Mouse (Mus musculus): ENCODE measurements around the gene Svip.

Gene Svip

DNA sequence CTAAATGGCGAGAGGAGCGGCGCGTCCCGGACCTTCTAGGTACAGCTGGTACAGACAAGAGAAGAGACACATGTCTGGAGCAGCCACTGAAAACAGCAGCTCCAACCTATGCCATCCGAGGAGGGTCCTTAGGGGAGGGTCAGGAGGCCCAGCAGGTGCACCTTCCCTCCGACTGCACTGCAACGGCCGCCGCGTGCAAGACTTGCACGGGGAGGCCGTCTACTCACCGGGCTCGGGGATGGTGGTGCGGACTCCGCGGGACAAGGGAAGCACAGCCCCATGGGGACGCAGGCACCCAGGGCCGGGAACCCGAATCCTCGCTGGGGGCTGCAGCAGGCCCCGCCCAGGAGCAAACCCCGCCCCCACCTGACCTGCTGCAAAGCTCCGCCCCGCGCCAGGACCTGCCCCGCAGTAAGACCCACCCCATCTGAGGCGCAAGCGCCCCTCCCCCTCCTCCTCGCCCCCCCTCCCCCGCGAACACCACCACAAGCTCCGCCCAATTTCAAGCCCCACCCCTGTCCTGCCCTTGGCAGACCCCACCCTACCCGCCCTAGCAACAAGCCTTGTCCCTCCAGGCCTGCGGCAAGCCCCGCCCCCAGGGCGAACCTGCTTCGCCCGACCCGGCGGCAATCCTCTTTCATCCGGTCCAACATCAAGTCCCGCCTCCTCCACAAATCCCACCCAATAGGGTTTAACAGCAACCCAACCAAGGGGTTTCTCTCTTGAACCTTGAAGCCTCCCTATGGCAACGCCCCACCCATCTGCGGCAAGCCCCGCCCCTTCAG lies at the start of gene Svip:
Gene Svip, minus strand, starts transcription at position 508 of the 785 bp plus-strand sequence.
- peak; percentile 64 to 89 for DNase-seq (ENCODE audit: low spot score in 2 of 2)

DNA sequence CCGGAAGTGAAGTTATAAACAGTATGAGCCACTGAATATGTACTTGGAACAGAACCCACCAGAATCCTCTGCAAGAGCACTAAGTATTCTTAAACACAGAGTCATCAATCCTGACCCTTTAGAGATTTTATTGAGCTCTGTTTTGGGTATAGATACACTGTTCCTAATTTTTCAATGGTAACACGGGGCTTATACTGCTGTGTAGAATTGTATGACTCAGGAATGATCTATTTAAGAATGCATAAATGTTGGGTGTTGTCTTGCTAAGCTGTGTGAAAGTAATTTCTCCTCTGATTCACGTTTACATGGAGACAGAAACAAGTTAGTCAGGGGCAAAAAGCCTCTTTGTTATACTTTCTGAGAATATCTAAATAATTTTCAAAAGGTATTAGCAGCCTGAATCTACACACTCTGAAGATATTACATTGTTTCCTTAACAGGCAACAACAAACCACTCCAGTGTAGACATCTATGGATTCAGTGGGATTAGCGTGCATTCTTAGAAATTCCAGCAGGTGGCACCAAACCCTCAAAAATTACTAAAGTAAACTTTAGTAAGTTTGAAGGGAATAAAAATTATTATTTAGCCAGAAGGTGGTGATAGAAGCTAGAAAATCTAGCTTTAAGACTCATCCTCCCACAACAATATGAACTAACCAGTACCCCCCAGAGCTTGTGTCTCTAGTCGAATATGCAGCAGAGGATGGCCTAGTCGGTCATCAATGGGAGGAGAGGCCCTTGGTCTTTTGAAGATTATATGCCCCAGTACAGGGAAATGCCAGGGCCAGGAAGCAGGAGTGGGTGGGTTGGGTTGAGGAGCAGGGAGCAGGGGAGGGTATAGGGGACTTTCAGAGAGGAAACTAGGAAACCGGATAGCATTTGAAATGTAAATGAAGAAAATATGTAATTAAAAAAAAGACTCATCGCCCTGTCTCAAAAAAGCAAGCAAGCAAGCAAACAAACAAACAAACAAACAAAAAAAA lies 32.1 kb upstream of the Svip start:
- DNase-seq (ENCODE audit: low spot score in 2 of 2) = peak; percentile 27 to 50

DNA sequence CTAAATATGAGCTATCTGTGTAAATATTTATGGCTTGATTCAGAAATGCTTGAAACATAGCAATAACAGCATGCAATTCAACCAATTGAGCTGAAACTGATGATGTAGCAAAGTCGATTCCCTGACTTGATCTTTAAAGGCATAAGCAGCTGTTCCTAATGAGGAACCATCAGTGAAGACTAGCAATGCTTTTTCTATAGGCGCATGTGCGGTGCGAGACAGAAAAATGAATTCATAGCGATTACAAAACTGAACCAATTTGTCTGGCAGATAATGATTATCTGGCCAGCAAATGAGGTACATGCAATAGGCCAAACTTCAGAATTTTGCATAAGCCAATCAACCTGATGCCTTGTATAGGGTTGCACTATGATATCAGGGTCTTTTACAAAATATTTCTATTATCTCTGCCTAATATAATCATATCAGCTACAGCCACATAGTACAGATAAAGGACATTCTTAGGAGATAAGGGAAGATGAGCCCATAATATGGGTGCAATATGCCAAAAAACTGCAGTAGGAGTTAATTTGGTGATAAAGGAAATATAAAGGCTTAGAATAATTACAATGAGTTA lies 18.3 kb upstream of the Svip start:
- no peak for DNase-seq (ENCODE audit: low spot score in 2 of 2)

DNA sequence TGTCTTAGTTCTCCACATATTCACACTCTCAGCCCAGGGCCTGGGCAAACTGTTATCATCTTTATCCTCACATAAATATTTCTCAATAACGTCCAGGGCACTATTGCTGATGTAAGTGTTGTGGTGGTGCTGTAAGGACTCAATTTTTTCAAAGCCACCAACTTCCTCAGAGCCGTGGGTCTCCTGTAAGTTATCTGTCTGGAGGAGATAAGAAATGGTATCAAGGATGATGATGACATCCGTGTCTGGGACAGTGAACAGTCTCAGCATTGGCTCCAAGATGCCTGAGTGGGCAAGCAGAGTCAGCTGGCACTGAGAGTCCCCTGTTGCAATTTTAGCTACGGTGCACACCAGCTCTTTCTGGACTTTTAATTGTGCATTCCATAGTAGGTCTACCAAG lies 16.2 kb upstream of the Svip start:
- no peak for DNase-seq (ENCODE audit: low spot score in 2 of 2)

DNA sequence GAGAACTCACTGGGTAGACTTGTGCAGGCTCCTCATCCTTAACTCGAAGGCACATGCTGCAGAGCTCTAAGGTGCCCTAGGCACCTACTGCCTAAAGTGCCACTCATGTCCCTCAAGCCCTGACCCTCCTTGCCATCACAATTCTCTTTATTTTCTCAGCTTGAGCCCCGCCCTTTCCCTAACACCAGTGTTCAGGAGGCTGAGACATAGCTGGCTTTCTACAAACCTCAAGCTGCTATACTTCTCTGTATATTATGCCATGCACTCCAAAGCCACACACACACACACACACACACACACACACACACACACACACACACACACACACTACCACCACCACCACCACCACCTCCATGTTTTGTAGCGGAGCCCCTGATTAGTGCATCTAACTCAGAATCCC lies 9.8 kb upstream of the Svip start, which contains the start of gene 1700015G11Rik:
Gene 1700015G11Rik, minus strand, starts transcription at position 101 of the 400 bp plus-strand sequence.
- no peak for DNase-seq (ENCODE audit: low spot score in 2 of 2)

DNA sequence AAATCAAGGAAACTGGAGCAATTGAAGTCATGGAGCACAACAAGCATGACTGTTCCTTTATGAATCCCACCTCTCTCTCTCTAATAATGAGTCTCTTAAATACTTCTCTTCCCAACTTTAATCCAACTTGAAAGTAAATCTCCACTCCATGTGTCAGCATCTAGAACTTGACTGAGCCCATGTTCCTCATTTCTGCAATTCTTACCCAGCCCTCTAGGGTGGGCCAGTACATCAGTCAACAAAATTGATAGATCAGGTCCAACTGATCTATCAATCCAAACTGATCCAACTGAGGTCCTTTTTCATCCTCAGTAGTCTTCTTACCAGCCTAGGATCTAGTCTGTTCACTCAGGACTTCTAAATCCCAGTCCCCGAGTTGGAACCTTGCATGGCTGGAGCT lies 9.4 kb upstream of the Svip start:
- no peak for DNase-seq (ENCODE audit: low spot score in 2 of 2)

DNA sequence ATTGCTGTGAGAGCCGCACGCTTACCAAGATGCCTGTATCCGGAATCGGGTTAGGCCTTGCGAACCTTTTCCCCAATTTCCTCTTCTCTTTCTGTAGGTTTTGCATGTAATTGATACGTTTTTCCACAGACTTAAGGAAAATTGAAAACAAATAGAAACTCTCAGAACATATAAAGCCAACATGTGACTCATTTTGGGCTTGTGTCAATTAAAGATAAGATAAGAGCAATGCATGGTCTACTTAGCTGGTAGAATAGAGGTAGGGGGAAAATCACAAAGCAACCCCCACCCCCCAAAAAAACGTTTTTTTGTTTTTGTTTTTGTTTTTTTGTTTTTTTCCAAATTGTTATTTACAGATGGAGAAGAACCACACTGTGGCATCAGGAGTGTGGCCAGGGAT lies 7.6 kb upstream of the Svip start:
- no peak for DNase-seq (ENCODE audit: low spot score in 2 of 2)

DNA sequence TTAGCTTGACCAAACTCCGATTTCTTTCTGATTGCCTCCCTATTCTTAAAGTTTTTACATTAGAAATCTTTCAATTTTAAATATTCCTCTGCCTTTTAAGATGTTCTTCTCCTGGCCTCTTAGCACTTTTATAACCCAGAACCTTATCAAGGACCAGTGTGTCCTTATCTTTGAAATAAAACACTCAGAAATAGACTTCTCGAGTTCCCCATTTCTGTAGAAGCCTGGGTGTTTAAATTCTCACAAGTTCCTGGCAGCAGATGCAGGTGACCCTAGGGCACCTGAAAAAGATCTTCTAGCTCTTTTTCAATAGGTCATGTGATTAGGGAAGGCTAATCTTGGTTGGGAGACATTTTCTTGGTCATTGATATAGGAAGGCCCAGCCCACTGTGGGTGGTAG lies 1.3 kb upstream of the Svip start:
- DNase-seq (ENCODE audit: low spot score in 2 of 2) = no peak

DNA sequence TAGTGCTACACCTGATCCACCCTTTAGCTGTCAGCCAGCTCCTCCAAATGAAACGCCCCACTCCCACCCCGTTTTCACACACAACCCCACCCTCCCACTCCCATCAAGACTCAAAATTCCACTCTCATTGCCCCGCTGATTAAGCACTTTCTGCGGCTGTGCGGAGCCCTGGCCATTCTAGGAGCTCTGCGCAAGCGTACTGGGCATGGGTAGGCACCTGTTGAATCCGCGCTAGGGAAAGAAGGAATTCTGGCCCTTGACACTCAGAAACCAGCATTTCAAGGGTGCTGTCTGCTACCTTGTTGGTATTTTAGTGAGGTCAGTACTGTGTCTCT lies 445 bp upstream of the Svip start:
- DNase-seq (ENCODE audit: low spot score in 2 of 2) = no peak

DNA sequence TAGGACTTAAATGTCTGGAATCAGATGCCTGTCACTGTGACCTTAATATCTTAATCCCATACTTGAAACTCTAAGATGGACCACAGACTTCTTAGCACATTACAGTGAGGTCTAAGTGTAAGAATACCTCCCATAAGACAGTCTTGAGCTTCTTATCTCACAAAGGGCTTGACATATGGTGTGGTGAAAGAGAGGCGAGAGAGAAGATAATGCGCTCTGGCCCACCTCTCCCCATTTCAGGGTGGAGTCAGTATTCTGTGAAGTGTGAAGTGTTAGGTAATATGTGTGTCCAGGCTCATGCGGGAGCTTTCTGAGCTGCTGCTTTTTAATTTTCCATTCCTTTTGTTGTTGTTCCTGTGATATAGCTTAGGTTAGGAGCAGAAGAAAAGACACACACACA lies 14.8 kb downstream of the Svip start:
- DNase-seq (ENCODE audit: low spot score in 2 of 2) = no peak

DNA sequence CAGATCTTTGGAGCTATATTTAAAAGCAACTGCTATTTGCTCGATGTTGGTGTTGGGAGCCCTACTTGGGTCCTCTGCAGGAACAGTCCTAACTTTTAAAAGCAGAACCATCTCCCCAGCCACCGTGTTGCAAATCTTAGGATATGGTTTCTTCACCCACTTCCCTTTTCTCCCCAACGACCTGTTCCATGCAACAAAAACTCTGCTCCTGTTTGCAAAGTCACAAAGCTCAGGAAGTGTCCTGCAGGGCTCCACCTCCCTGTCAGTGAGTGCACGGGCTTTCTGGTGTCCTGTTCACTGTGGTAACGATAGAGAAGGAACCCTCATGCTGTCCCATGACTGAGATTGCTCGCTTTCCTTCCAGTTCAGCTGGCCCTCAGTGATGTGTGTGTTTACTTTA lies 18.9 kb downstream of the Svip start:
- DNase-seq (ENCODE audit: low spot score in 2 of 2) = no peak

DNA sequence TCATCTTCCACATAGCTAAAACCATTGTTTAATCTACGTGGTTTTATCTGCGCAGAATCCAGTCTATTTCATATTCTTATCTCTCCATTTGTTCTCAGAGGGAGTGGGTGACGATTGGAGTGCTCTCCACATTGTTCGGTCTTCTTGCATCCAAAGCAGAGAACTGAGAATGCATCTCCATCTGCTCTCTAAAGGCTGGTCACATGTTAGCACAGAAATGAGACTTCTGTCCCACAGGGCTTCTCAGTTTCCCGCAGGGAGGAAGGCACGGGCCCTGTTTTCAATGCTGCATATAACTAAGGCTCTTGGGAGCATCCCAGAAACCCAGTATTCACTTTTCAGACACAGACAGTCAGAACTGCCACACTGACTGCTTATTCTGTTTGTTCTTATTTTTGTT lies 20.1 kb downstream of the Svip start:
- DNase-seq (ENCODE audit: low spot score in 2 of 2) = no peak

DNA sequence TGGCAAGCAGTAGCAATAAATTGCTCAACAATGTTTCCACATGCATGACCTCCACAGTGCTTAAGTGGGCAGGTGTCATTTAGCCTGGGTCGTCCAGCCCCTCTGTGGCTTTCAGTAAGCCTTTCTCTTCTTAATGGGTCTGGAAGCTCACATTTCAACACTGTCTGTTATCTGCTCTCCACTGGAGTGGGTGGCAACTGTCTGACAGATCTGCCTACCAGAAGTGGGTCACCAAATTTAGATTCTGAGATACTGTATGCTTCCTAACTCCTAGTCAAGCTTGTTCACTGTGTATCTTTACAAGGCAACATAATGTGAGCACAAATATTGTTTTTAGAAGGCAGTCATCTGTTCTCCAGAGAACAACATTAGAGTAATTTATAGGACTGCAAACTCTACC lies 23.5 kb downstream of the Svip start:
- DNase-seq (ENCODE audit: low spot score in 2 of 2) = no peak

DNA sequence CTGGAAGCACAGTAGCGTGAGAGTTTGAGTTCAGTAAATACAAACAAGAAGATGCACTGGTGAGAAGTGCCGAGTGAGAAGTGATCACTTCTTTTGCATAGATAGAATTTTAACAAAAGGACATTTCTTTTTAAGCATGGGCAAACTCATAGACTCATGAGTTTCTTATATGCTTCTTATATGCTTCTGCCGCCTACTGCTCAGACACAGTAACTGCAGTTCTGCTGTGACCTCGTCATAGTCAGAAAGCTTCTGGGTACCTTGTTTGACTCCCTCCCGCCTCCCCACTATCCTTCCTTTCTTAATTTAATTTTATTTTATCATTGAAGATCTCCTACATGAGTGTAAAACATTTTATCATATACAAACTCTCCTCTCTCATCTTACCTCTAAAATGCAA lies 26.5 kb downstream of the Svip start:
- no peak for DNase-seq (ENCODE audit: low spot score in 2 of 2)

DNA sequence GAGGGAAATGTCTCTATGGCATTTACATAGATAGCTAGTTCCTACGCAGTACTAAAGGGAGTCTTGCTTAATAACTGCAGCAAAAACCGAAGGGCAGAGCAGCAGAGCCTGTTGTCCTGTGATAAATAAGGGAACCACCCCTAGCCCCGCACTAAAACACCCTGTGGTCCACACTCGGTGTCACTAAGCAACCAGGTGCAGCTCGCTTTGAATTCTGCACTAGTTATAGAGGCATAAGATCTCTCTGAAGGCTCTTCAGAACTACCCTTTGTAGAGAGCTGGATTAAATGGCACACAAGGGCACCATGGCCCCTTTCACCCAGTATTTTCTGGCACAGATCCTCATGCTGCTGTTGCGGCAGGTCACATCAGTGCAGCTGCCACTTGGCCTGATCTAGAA lies 30.6 kb downstream of the Svip start:
- DNase-seq (ENCODE audit: low spot score in 2 of 2) = no peak

DNA sequence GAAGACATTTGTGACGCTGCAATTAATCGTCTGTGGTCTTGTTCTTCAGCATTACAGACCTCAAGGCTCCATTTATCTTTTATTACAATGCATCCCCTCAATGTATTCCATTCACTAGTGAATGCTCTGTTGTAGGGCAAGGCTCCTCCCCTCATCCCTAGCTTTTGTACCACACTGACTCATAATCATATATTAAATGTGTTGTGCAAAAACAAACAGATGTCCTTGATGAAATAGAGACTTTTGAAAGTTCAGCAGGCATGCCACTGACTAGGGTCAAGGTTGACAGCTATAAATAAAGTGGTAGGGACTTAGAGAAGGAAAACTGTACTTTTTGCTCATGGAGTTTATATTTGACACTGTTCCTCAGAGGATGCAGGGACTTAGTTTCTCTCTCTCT lies 32.3 kb downstream of the Svip start:
- no peak for DNase-seq (ENCODE audit: low spot score in 2 of 2)

DNA sequence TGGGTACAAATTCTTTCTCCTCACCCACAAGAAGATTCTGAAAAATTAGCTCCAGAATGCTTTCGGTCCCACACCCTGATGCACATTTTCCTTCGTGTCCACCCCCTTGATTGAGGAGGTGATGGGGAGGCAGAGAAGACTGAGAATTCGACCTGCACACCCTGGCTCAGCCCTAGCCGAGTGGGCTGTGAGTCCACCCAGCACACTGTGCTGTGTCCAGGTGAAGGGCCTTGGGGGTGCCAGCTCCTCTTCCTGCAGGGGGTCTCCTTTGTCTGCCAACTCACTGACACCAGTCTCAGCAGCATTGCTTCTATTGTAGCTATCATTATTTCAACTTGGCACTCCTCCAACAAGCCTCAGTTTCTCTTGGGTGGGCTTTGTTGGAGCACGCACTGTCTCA lies 32.7 kb downstream of the Svip start:
- no peak for DNase-seq (ENCODE audit: low spot score in 2 of 2)

DNA sequence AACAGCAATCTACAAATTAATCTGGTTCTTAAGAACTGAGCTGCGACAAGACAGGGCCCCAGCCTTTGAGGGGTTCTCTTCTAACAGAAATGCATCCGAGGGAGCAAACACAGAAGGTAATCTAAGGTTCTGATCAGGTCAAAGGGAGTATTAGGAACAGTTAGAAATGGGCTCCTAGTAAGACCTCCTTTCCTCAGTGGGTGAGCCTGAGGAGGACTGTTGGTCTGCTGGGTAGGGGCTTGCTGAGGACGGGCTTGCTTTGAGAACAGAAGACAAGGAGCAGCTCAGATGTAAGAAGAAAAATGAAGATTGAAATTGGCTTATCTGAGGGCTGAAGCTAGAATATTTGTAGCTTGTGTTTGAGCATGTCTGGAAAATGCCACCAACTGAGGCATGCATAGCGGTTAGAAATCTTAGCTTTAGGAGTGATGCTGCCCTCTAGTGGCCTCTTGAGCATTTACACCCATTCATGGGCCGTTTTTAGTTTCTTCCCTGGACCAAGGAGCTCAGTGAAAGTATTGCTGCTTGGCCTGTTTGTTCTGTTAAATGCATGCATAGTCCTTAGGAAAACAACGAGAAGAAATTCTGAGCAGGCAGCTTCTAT lies 33.5 kb downstream of the Svip start:
- DNase-seq (ENCODE audit: low spot score in 2 of 2) = peak in 1 of 2 experiments; percentile 49

DNA sequence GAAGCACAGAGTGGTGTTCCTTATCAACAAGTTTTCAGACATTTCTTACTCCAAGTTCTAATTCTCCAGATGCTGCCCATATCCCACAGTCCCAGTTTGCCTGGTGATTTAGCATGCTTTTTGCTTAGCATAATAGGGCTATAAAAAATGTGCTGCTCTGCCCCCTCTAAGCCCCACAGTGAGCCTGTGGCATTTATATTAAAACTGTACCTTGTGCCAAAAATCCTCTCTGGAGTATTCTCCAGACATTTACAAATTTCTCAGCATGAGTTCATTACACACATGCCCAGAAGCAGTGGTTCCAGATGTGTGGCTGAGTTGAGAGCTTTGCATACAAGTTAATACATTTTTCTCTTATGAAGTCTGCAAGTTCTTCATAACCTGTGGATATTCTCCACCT lies 36.4 kb downstream of the Svip start:
- no peak for DNase-seq (ENCODE audit: low spot score in 2 of 2)

DNA sequence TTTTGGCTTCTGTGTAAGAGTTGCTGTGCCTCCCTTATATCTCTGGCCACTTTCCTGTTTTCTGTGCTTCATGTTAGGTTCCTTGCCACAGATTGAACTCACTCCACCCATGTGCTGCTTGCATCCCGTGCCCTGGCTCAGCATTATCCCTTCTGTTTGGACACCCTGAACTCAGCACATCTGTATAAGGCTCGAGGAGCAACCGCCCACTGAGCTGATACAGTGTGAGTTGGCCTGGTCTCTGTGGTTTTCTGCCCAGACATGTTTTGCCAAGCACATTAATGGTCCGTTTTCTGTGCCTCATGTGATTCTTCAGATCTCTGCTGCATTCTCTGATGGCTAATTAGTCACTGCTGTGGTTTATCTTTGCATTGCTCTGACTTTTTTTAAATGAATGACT lies 38.2 kb downstream of the Svip start:
- no peak for DNase-seq (ENCODE audit: low spot score in 2 of 2)

DNA sequence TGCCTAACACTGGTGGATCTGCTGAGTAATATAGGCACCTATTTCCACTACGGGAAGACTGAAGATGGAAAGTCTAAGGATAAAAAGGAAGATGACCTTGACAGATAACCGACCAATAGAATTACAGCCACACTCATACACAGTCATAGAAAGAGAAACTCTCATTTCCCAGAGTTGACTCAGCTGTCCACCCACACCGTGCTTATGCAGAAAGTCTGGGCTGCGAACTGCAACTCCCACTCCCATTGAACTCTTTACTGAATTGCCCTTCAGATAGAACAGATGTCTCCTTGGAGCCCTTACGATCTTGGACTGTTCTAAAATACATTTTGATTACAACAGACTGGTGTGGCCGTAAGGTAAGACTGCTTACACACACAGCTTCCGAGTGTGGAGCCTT lies 41.1 kb downstream of the Svip start:
- no peak for DNase-seq (ENCODE audit: low spot score in 2 of 2)
